Mouse (Mus musculus) adrenal gland, postnatal 4 days (tissue): ENCODE results near the gene Myg1. TPM values are rescaled to one million over a fixed set of nuclear protein-coding genes. Genes with fewer than 3 reads are reported as not detected.
A peak's percentile ranks its signal among the peaks of the same experiment; 100 is the strongest.

Experiments
- DNase-seq, 2 experiments: peaks; one replicate each; pipeline ENCODE4 v3.0.0; 2021 to 2022; ENCODE audit warnings: low spot score in 2 of 2, mixed read lengths in 2 of 2
- total RNA-seq, 2 experiments: library from RNA; stranded (reverse); gene quantifications; 2 replicates each; pipeline ENCODE4 v1.2.3; 2021

The Myg1 gene
- total RNA-seq, 2 experiments from 2014 or later = 86.3 to 96.7 TPM

- no peak for DNase-seq
Measured at GRCm38 (mm10) chr15:102341580-102341979, 10.1 kb downstream of the Myg1 start.

- DNase-seq = no peak
Measured at GRCm38 (mm10) chr15:102344490-102344889, 13.0 kb downstream of the Myg1 start.

- DNase-seq = no peak
Measured at GRCm38 (mm10) chr15:102346444-102346843, 14.9 kb downstream of the Myg1 start.

GRCm38 (mm10) chr15:102350138-102350941, 18.8 kb downstream of the Myg1 start, which contains the start of gene Aaas:
Aaas (minus strand) TSS chr15:102350771.
- DNase-seq = peak; percentile 93

- no peak for DNase-seq
Measured at GRCm38 (mm10) chr15:102350942-102351291, 19.4 kb downstream of the Myg1 start.

- DNase-seq = no peak
Measured at GRCm38 (mm10) chr15:102352177-102352576, 20.7 kb downstream of the Myg1 start.

- no peak for DNase-seq
Measured at GRCm38 (mm10) chr15:102353986-102354385, 22.5 kb downstream of the Myg1 start.

GRCm38 (mm10) chr15:102355134-102355870, 23.8 kb downstream of the Myg1 start:
- DNase-seq = peak in 1 of 2 experiments; percentile 18

- DNase-seq = no peak
Measured at GRCm38 (mm10) chr15:102355871-102356441, 24.4 kb downstream of the Myg1 start.

GRCm38 (mm10) chr15:102356501-102357325, 25.2 kb downstream of the Myg1 start:
- DNase-seq = no peak

GRCm38 (mm10) chr15:102358126-102358525, 26.6 kb downstream of the Myg1 start:
- DNase-seq = no peak

- no peak for DNase-seq
Measured at GRCm38 (mm10) chr15:102358834-102359233, 27.3 kb downstream of the Myg1 start.

GRCm38 (mm10) chr15:102362648-102363047, 31.1 kb downstream of the Myg1 start:
- no peak for DNase-seq

- no peak for DNase-seq
Measured at GRCm38 (mm10) chr15:102364678-102365077, 33.2 kb downstream of the Myg1 start.

- no peak for DNase-seq
Measured at GRCm38 (mm10) chr15:102366238-102366637, 34.7 kb downstream of the Myg1 start.

- no peak for DNase-seq
Measured at GRCm38 (mm10) chr15:102366733-102367344, 35.3 kb downstream of the Myg1 start, which contains the start of gene Sp7. Sp7 (minus strand) TSS chr15:102367182.

GRCm38 (mm10) chr15:102369972-102370371, 38.5 kb downstream of the Myg1 start:
- no peak for DNase-seq

- DNase-seq = no peak
Measured at GRCm38 (mm10) chr15:102370727-102371126, 39.2 kb downstream of the Myg1 start.

GRCm38 (mm10) chr15:102376453-102377162, 45.1 kb downstream of the Myg1 start:
- peak; percentile 22 to 30 for DNase-seq

- DNase-seq = peak; percentile 70 to 75
Measured at GRCm38 (mm10) chr15:102377163-102377543, 45.6 kb downstream of the Myg1 start.
